Mouse (Mus musculus) limb, embryonic 14.5 days (tissue): Measurements from ENCODE around the gene Clmp. TPM values are rescaled to one million over a fixed set of nuclear protein-coding genes. Genes with fewer than 3 reads are reported as not detected.

Experiments used
- ATAC-seq: fragments of 200-750 bp; cut with Nextera tagmentation; 2 replicates; pipeline ENCODE4 v1.8.0; 2017; ENCODE audit warnings: low read depth, moderate number of reproducible peaks, moderate TSS enrichment; ENCODE audit not compliant: low FRiP score
- DNase-seq: peaks from one replicate; pipeline ENCODE4 v3.0.0-alpha.2; 2015; ENCODE audit warnings: low spot score
- H3K27ac ChIP-seq: fragments of 300-500 bp; sonication (generic); replicated peaks from 2 replicates; pipeline ENCODE4 v1.5.1; 2014; ENCODE audit warnings: low read depth, mild to moderate bottlenecking, low read length, moderate library complexity, mixed read lengths
- H3K27me3 ChIP-seq: fragments of 300-500 bp; sonication (generic); 2 replicates; pipeline ENCODE4 v1.6.1; 2014; ENCODE audit warnings: low read length, mixed read lengths; ENCODE audit not compliant: control insufficient read depth, insufficient read depth
- H3K36me3 ChIP-seq: fragments of 300-500 bp; sonication (generic); 2 replicates; pipeline ENCODE4 v1.6.1; 2014; ENCODE audit warnings: mild to moderate bottlenecking, low read length, moderate library complexity, mixed read lengths; ENCODE audit not compliant: control insufficient read depth, insufficient read depth
- H3K4me1 ChIP-seq: fragments of 300-500 bp; sonication (generic); 2 replicates; pipeline ENCODE4 v1.6.1; 2014; ENCODE audit warnings: antibody characterized with exemption, low read length, mixed read lengths; ENCODE audit not compliant: control insufficient read depth, insufficient read depth
- H3K4me2 ChIP-seq: fragments of 300-500 bp; sonication (generic); replicated peaks from 2 replicates; pipeline ENCODE4 v1.6.1; 2014; ENCODE audit warnings: low read depth, mild to moderate bottlenecking, low read length, moderate library complexity; ENCODE audit not compliant: severe bottlenecking
- H3K4me3 ChIP-seq: fragments of 300-500 bp; sonication (generic); replicated peaks from 2 replicates; pipeline ENCODE4 v1.5.1; 2014; ENCODE audit warnings: low read length
- H3K9ac ChIP-seq: fragments of 300-500 bp; sonication (generic); 2 replicates; pipeline ENCODE4 v1.6.1; 2014; ENCODE audit warnings: mild to moderate bottlenecking, low read depth, low read length, moderate library complexity; ENCODE audit not compliant: severe bottlenecking
- H3K9me3 ChIP-seq: fragments of 300-500 bp; sonication (generic); 2 replicates; pipeline ENCODE4 v1.6.1; 2016; ENCODE audit warnings: low read length; ENCODE audit not compliant: control insufficient read depth
- POLR2A ChIP-seq: fragments of 200-500 bp; IDR thresholded peaks from 2 replicates; pipeline ENCODE4 v1.8.0; 2012; ENCODE audit warnings: inconsistent platforms, mild to moderate bottlenecking, moderate library complexity, borderline replicate concordance; ENCODE audit not compliant: insufficient read depth, insufficient read length; ENCODE audit errors: extremely low read depth
- WGBS: fragments of 180-500 bp; shearing (Covaris S2); extraction: QIAGEN DNeasy Blood & Tissue Kit; methylation state at CpG from one replicate; pipeline ENCODE4 v1.1.7; 2014; 5-methylcytosine and 5-hydroxymethylcytosine counted together
- polyA plus RNA-seq, 2 experiments: library from polyadenylated mRNA; depleted of rRNA in 1 of 2; stranded (reverse) in 1 of 2; unstranded in 1 of 2; fragments of >200 nt; fragmentation: Nextera tagmentation in 1 of 2; extraction: Ambion mirVana in 1 of 2; gene quantifications; 2 replicates each; pipeline versions ENCODE4 v1.2.1 to v1.2.3; 2012 to 2014

Clmp gene
- polyA plus RNA-seq, 2 experiments: 44.7 to 61.5 TPM

DNA sequence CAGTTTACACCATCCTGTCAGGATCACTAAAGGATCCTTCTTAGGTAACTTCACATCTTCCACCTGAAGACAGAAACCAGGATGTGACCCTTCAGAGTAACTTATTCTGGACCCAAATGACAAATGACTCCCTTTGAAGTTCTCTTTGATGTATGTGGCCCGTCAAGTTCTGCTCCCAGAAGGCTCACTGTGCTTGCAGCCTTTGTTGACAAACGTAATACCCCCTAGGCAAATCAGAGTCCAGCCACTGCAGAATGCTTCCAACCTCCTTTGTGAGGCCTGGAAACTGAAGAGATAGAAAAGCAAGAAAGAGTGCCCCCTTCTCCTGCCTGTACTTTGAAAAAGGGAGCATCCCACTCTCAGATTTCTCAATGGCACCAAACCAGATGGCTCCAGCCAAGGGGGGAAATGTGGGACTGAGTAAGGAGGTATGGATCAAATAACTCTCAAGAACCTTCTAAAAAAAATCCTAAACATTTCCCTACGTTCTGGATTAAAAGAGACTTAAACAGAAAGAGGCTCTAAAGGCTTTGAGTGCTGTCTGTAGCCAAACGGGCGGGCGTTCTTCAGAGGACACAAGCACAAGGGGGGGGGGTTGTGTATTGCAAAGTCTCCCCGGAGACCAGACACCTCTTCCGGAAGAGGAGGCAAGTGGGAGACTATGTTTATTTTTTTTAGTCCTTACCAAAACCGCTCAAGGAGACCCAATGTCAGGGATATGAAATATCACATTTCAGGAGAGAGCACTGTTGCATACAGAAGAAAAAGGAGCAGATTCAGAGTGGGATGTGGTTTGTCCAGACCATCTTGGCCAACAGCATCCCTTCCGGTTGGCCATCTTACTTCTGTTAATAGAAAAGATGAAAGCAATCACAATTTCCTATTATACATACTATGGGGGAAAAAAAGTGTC is 18.9 kb downstream of the Clmp start:
- 30% methylated on average over 10 of the region's 10 CpGs for WGBS
- TF ChIP-seq POLR2A: no peak

DNA sequence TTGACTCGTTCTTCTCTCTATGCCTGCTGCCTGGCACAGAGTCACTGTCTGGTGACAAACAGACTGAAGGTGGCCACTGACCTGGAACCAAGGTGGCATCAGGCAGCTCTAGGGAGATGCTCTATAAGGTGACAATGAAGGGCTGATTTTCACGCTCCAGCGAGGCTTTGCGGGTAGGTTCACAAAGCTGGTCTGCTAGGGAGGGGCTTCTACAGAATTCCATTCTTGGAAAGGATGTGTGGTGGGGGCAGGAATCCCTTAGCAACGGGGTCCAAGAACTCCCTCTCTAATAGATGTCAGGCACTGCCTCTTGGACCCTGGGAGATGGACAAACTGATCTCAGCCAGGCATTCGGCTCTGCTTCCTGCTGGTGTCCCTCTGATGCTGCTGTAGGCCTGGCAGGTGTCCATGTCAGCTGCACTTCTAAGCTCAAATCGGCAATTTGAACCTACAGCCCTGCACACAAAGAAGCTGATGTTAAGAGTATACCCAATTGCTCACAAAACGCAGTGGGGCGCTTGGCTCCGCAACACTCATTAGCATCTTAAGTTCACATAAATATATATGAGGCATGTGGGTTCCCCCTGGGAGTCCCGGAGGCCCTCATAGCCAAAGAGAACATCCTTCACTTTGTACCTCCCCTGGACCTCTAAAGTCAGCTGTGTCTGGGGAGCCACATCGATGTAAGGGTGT is 22.8 kb downstream of the Clmp start:
- H3K27me3 ChIP-seq: no peaks in the 10 kb centered on the region
- DNase-seq (peak; percentile 43), ATAC-seq (peak; percentile 36)
- no peak overlapping the region for H3K4me2 ChIP-seq
- H3K9ac ChIP-seq: no peak overlapping the region
- no peaks in the 10 kb centered on the region; the same call in 1 of the 2 replicates for H3K36me3 ChIP-seq
- H3K27ac ChIP-seq: no peak overlapping the region
- H3K4me1 ChIP-seq: peaks cover 26% of the 10 kb centered on the region
- TF ChIP-seq POLR2A: no peak
- H3K4me3 ChIP-seq: no peak overlapping the region
- 47% methylated on average over 12 of the region's 12 CpGs for WGBS
- no peaks in the 10 kb centered on the region for H3K9me3 ChIP-seq

More for the DNA sequence above, 18.9 kb downstream of the Clmp start:
- ATAC-seq (no peak), DNase-seq (peak; percentile 8)
- Histone ChIP-seq H3K27ac (no peak overlapping the region), H3K4me3 (no peak overlapping the region), H3K9ac (no peak overlapping the region), H3K36me3 (no peaks in the 10 kb centered on the region; the same call in 1 of the 2 replicates), H3K4me2 (no peak overlapping the region), H3K9me3 (no peaks in the 10 kb centered on the region), H3K4me1 (peaks cover 26% of the 10 kb centered on the region), H3K27me3 (no peaks in the 10 kb centered on the region)

DNA sequence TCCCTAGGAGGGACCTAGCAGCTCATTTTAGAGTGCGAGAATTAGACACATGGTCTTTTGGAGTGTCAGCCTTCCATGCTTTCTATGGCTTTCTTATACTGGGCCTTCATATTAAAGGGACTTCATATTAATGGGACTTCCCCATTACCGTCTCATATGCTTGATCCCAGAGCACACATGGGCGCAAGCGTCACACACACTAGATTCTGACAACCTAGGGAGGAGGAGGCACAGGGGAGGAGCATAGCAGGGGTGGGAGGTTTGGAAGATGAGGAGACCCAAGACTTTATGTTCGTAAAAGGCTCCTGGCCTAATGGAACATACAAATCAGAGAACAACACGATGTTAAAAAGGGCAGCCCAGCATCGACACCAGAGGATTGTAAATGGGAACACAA is 23.4 kb downstream of the Clmp start:
- TF ChIP-seq POLR2A: no peak
- Histone ChIP-seq H3K27me3 (no peaks in the 10 kb centered on the region), H3K4me2 (no peak overlapping the region), H3K36me3 (no peaks in the 10 kb centered on the region; the same call in 1 of the 2 replicates), H3K27ac (no peak overlapping the region), H3K4me1 (peaks cover 25% of the 10 kb centered on the region), H3K4me3 (no peak overlapping the region), H3K9me3 (no peaks in the 10 kb centered on the region), H3K9ac (no peak overlapping the region)
- DNase-seq (no peak), ATAC-seq (0 out of 2 replicates have a peak, but pooled peaks have one; percentile 8)
- 67% methylated on average over 7 of the region's 7 CpGs for WGBS

GRCm38 (mm10) chr9:40709587-40709986 is 23.8 kb downstream of the Clmp start:
- Histone ChIP-seq H3K9me3 (no peaks in the 10 kb centered on the region), H3K4me2 (no peak overlapping the region), H3K9ac (no peak overlapping the region), H3K4me1 (peaks cover 22% of the 10 kb centered on the region), H3K36me3 (no peaks in the 10 kb centered on the region; the same call in 1 of the 2 replicates), H3K4me3 (no peak overlapping the region), H3K27ac (no peak overlapping the region), H3K27me3 (no peaks in the 10 kb centered on the region)
- DNase-seq: no peak
- ATAC-seq: no peak
- no peak for TF ChIP-seq POLR2A
- 65% methylated on average over 3 of the region's 3 CpGs for WGBS

GRCm38 (mm10) chr9:40709991-40710390 is 24.2 kb downstream of the Clmp start:
- no peak for ATAC-seq
- no peak overlapping the region for H3K4me2 ChIP-seq
- DNase-seq: no peak
- peaks cover 19% of the 10 kb centered on the region for H3K4me1 ChIP-seq
- H3K36me3 ChIP-seq: no peaks in the 10 kb centered on the region; the same call in 1 of the 2 replicates
- no peaks in the 10 kb centered on the region for H3K9me3 ChIP-seq
- WGBS: 65% methylated on average over 3 of the region's 3 CpGs
- H3K27ac ChIP-seq: no peak overlapping the region
- H3K27me3 ChIP-seq: no peaks in the 10 kb centered on the region
- H3K4me3 ChIP-seq: no peak overlapping the region
- no peak for TF ChIP-seq POLR2A
- no peak overlapping the region for H3K9ac ChIP-seq
